In genomic region chr3:105633021-105633420, GRCm38 (mm10) we compare ENCODE assay signal across 20 mouse cellular contexts.
"Had no signal": no experiment of that assay in that cellular context is flagged by ENCODE, and none has a peak within 500 bp of the region (broad histone marks: within the 10 kb centered on the region; RNA-seq: fewer than 3 reads in every experiment).

No protein-coding gene starts in this region.

- H3K4me1 ChIP-seq: limb, embryonic 15.5 days; neural tube, embryonic 12.5 days; neural tube, embryonic 15.5 days had no signal

- H3K4me3 ChIP-seq: limb, embryonic 12.5 days; limb, embryonic 15.5 days; neural tube, embryonic 12.5 days; neural tube, embryonic 15.5 days had no signal

- H3K4me2 ChIP-seq: limb, embryonic 12.5 days; limb, embryonic 15.5 days; liver, embryonic 11.5 days; lung, embryonic 14.5 days; neural tube, embryonic 12.5 days; neural tube, embryonic 15.5 days had no signal

- H3K27me3 ChIP-seq: limb, embryonic 12.5 days; limb, embryonic 15.5 days; neural tube, embryonic 15.5 days had no signal

- H3K9ac ChIP-seq: limb, embryonic 12.5 days; limb, embryonic 15.5 days; liver, embryonic 14.5 days; liver, postnatal 0 days; lung, embryonic 14.5 days; neural tube, embryonic 12.5 days; neural tube, embryonic 15.5 days had no signal

- H3K9me3 ChIP-seq: limb, embryonic 12.5 days; limb, embryonic 15.5 days; neural tube, embryonic 12.5 days; neural tube, embryonic 15.5 days had no signal

- ATAC-seq: liver, postnatal 0 days; lung, postnatal 0 days had no signal

- H3K36me3 ChIP-seq: limb, embryonic 12.5 days; limb, embryonic 15.5 days; neural tube, embryonic 12.5 days; neural tube, embryonic 15.5 days had no signal

- H3K27ac ChIP-seq: kidney, postnatal 0 days; limb, embryonic 15.5 days; liver, embryonic 14.5 days; macrophage; neural tube, embryonic 12.5 days; neural tube, embryonic 15.5 days; stomach, postnatal 0 days had no signal

- DNase-seq: kidney, postnatal 25 days; left cerebral cortex, postnatal 4 days; liver, postnatal 0 days; right cerebral cortex, adult 18-20 months; right cerebral cortex, postnatal 14 days; right cerebral cortex, postnatal 4 days; thymus, adult 2 months; thymus, postnatal 14 days; thymus, postnatal 4 days had no signal
